Mouse (Mus musculus): ENCODE results near the gene Cyld.

- TF ChIP-seq CTCF (conservative IDR thresholded peaks at IDR 0.05; ENCODE audit: low read length): no peak
- TF ChIP-seq POU5F1 (IDR thresholded peaks at IDR 0.05; ENCODE audit: borderline replicate concordance, low read length): no peak
These were observed 30.4 kb upstream of the Cyld start for GRCm38 (mm10) chr8:88666435-88666834.

Data from E14TG2a.4 (cell line).